Mouse (Mus musculus) kidney, adult 2 months (tissue): ENCODE results near the gene Map3k13. TPM values are rescaled to one million over a fixed set of nuclear protein-coding genes. Genes with fewer than 3 reads are reported as not detected.
A peak's percentile ranks its signal among the peaks of the same experiment; 100 is the strongest.

Experiments used
- DNase-seq: peaks from one replicate; pipeline ENCODE4 v3.0.0; 2021
- H3K27ac ChIP-seq: fragments of 200-500 bp; 2 replicates; pipeline ENCODE4 v1.5.1; 2012; ENCODE audit warnings: low read depth, low read length, control low read depth, inconsistent platforms; ENCODE audit not compliant: insufficient read depth
- H3K27me3 ChIP-seq: fragments of 200-500 bp; replicated peaks from 2 replicates; pipeline ENCODE4 v1.6.1; 2012; ENCODE audit warnings: mild to moderate bottlenecking, moderate library complexity, low read length, inconsistent platforms; ENCODE audit not compliant: control insufficient read depth, insufficient read depth
- H3K36me3 ChIP-seq: fragments of 200-500 bp; 2 replicates; pipeline ENCODE4 v1.6.1; 2012; ENCODE audit warnings: mild to moderate bottlenecking, moderate library complexity, low read length, inconsistent platforms; ENCODE audit not compliant: control insufficient read depth, insufficient read depth
- H3K4me1 ChIP-seq: fragments of 200-500 bp; 2 replicates; pipeline ENCODE4 v1.6.1; 2011; ENCODE audit warnings: low read length; ENCODE audit not compliant: control insufficient read depth, insufficient read depth
- H3K4me3 ChIP-seq: fragments of 200-500 bp; 2 replicates; pipeline ENCODE4 v1.5.1; 2011; ENCODE audit warnings: mild to moderate bottlenecking, low read depth, low read length, control low read depth; ENCODE audit not compliant: insufficient read depth
- CTCF ChIP-seq: fragments of 200-500 bp; conservative IDR thresholded peaks from 2 replicates; pipeline ENCODE4 v1.5.1; 2011; ENCODE audit warnings: low read depth, mild to moderate bottlenecking, control low read depth, low read length, moderate library complexity, mixed read lengths; ENCODE audit not compliant: insufficient read depth, insufficient read length
- POLR2A ChIP-seq: fragments of 200-500 bp; IDR thresholded peaks from one replicate; pipeline ENCODE4 v1.6.1; 2011; ENCODE audit warnings: low read depth, low read length, control low read depth
- WGBS: fragments of 180-500 bp; shearing (Covaris S2); methylation state at CpG from one replicate; pipeline ENCODE4 v1.1.7; 2018; 5-methylcytosine and 5-hydroxymethylcytosine counted together
- polyA plus RNA-seq: library from polyadenylated mRNA; depleted of rRNA; stranded (reverse); fragments of >200 nt; gene quantifications from 2 replicates; pipeline ENCODE4 v1.2.3, GENCODE M21; 2012

The Map3k13 gene
- polyA plus RNA-seq, 1 experiment, result 4.6 TPM

GRCm38 (mm10) chr16:21913347-21913746 lies 119.2 kb downstream of the Map3k13 start:
- TF ChIP-seq CTCF (no peak), POLR2A (no peak)
- Histone ChIP-seq H3K4me3 (no peak overlapping the region), H3K36me3 (no peaks in the 10 kb centered on the region; the same call in 1 of the 2 replicates), H3K27me3 (no peaks in the 10 kb centered on the region), H3K4me1 (no peaks in the 10 kb centered on the region), H3K27ac (no peak overlapping the region)
- DNase-seq, result no peak
- 90% methylated on average over 6 of the region's 6 CpGs for WGBS

- H3K4me1 ChIP-seq, result no peaks in the 10 kb centered on the region
- TF ChIP-seq CTCF (no peak), POLR2A (no peak)
- H3K36me3 ChIP-seq, result no peaks in the 10 kb centered on the region; the same call in 1 of the 2 replicates
- no peaks in the 10 kb centered on the region for H3K27me3 ChIP-seq
- peak; percentile 14 for DNase-seq
- no peak overlapping the region for H3K4me3 ChIP-seq
- H3K27ac ChIP-seq, result no peak overlapping the region
- 63% methylated on average over 7 of the region's 7 CpGs for WGBS
These were observed 122.5 kb downstream of the Map3k13 start for GRCm38 (mm10) chr16:21916681-21917080.

DNA sequence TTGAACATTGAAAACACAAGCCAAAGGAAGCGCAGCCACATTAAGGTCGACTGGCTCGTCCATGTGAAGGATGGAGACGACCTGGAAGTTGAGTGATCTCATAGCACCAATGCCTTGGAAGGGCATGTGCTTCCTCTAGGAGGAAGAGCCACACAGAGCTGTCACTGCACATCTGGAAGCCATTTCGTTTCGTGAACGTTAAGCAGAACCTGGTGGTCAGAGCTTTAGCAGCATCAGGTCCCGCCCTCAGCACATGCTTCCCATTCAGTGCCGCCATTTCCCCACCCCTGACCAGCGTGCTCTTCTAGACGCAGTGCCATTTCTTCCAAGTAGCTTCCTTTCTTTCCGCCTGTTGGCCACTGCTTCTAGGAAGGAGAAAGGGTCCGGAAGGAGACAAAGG lies 134.3 kb downstream of the Map3k13 start:
- Histone ChIP-seq H3K4me3 (no peak overlapping the region), H3K4me1 (no peaks in the 10 kb centered on the region), H3K36me3 (no peaks in the 10 kb centered on the region), H3K27ac (no peak overlapping the region), H3K27me3 (no peaks in the 10 kb centered on the region)
- DNase-seq, result no peak
- 82% methylated on average over 13 of the region's 13 CpGs for WGBS
- TF ChIP-seq CTCF (no peak), POLR2A (no peak)

GRCm38 (mm10) chr16:21946761-21947715 lies 152.9 kb downstream of the Map3k13 start, which contains the start of gene Tmem41a:
Gene Tmem41a (minus strand): TSS chr16:21947552.
- TF ChIP-seq POLR2A (no peak), CTCF (no peak)
- H3K27me3 ChIP-seq, result no peaks in the 10 kb centered on the region
- H3K4me1 ChIP-seq, result peaks cover 3% of the 10 kb centered on the region; the same call in 1 of the 2 replicates
- WGBS, result 2% methylated on average over 63 of the region's 63 CpGs
- peak within 1 kb of the TSS; percentile 74 for H3K4me3 ChIP-seq
- H3K27ac ChIP-seq, result peak within 1 kb of the TSS; percentile 54
- H3K36me3 ChIP-seq, result no peaks in the 10 kb centered on the region
- peak; percentile 95 for DNase-seq

GRCm38 (mm10) chr16:21955591-21955990 lies 161.4 kb downstream of the Map3k13 start:
- no peaks in the 10 kb centered on the region for H3K4me1 ChIP-seq
- no peak for DNase-seq
- TF ChIP-seq CTCF, result no peak
- TF ChIP-seq POLR2A, result no peak
- H3K36me3 ChIP-seq, result no peaks in the 10 kb centered on the region
- no peak overlapping the region for H3K27ac ChIP-seq
- H3K27me3 ChIP-seq, result no peaks in the 10 kb centered on the region
- WGBS, result 85% methylated on average over 12 of the region's 12 CpGs
- no peak overlapping the region for H3K4me3 ChIP-seq

DNA sequence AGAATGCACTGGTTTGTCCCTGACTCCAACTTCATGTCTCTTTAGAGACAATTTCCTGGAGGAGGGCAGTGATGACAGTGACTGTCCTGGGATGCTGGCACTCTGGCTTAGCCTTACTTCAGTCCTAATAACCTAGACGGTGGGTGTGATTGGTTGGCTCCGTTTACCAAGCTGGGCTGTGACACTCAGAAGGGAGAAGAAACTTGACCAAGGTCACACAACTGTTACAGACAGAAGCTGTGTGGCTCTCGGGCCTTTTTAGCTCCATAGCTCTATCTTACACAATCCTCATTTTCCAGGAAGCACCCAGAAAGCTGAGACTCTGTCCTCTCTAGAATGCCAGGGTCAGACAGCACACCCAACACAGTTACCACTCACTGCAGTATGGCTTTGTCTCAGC lies 171.4 kb downstream of the Map3k13 start:
- no peaks in the 10 kb centered on the region for H3K27me3 ChIP-seq
- no peak for DNase-seq

GRCm38 (mm10) chr16:21969874-21970273 lies 175.7 kb downstream of the Map3k13 start:
- no peak overlapping the region for H3K27ac ChIP-seq
- no peaks in the 10 kb centered on the region for H3K36me3 ChIP-seq
- no peaks in the 10 kb centered on the region for H3K27me3 ChIP-seq
- no peaks in the 10 kb centered on the region for H3K4me1 ChIP-seq
- no peak for TF ChIP-seq POLR2A
- TF ChIP-seq CTCF, result no peak
- 72% methylated on average over 5 of the region's 5 CpGs for WGBS
- no peak for DNase-seq
- H3K4me3 ChIP-seq, result no peak overlapping the region

More for the DNA sequence above, 171.4 kb downstream of the Map3k13 start:
- Histone ChIP-seq H3K27ac (no peak overlapping the region), H3K4me1 (no peaks in the 10 kb centered on the region), H3K4me3 (no peak overlapping the region), H3K36me3 (no peaks in the 10 kb centered on the region)
- 72% methylated on average over 3 of the region's 3 CpGs for WGBS
- no peak for TF ChIP-seq CTCF
- no peak for TF ChIP-seq POLR2A
